Mouse (Mus musculus): ENCODE results near the gene Gm3435.
"Not testable (repeated sequence)": the region's sequence is repeated elsewhere in the genome, so short reads cannot be mapped to it uniquely, and the experiment has no call there.

Gene Gm3435

GRCm38 (mm10) chr17:15009706-15010413 is at the start of gene Gm3435:
TSS of gene Gm3435 (plus strand) at chr17:15010176.
- DNase-seq (ENCODE audit: extremely low spot score, low spot score), result not testable (repeated sequence)

GRCm38 (mm10) chr17:14960520-14960919 is 49.5 kb upstream of the Gm3435 start:
- peak; percentile 49 for DNase-seq (ENCODE audit: extremely low spot score, low spot score)

- DNase-seq (ENCODE audit: extremely low spot score, low spot score), result peak; percentile 66
Observed at GRCm38 (mm10) chr17:14960951-14961556, 48.9 kb upstream of the Gm3435 start, which contains the start of gene Phf10. TSS of gene Phf10 (minus strand) at chr17:14961273.

- DNase-seq (ENCODE audit: extremely low spot score, low spot score), result not testable (repeated sequence)
Observed at GRCm38 (mm10) chr17:14961557-14962154, 48.3 kb upstream of the Gm3435 start.

- DNase-seq (ENCODE audit: extremely low spot score, low spot score), result not testable (repeated sequence)
Observed at GRCm38 (mm10) chr17:14968373-14968913, 41.5 kb upstream of the Gm3435 start.

GRCm38 (mm10) chr17:14977718-14978361 is 32.1 kb upstream of the Gm3435 start:
- not testable (repeated sequence) for DNase-seq (ENCODE audit: extremely low spot score, low spot score)

- not testable (repeated sequence) for DNase-seq (ENCODE audit: extremely low spot score, low spot score)
Observed at GRCm38 (mm10) chr17:14978362-14979038, 31.5 kb upstream of the Gm3435 start, which contains the start of the genes 9030025P20Rik and Gm3417. TSS of gene 9030025P20Rik (plus strand) at chr17:14978468. TSS of gene Gm3417 (minus strand) at chr17:14978790.

- not testable (repeated sequence) for DNase-seq (ENCODE audit: extremely low spot score, low spot score)
Observed at GRCm38 (mm10) chr17:14990116-14990702, 19.8 kb upstream of the Gm3435 start.

GRCm38 (mm10) chr17:14992522-14993138 is 17.3 kb upstream of the Gm3435 start:
- not testable (repeated sequence) for DNase-seq (ENCODE audit: extremely low spot score, low spot score)

GRCm38 (mm10) chr17:14993139-14993832 is 16.7 kb upstream of the Gm3435 start:
- not testable (repeated sequence) for DNase-seq (ENCODE audit: extremely low spot score, low spot score)

- DNase-seq (ENCODE audit: extremely low spot score, low spot score), result not testable (repeated sequence)
Observed at GRCm38 (mm10) chr17:14994140-14994539, 15.8 kb upstream of the Gm3435 start.

- DNase-seq (ENCODE audit: extremely low spot score, low spot score), result not testable (repeated sequence)
Observed at GRCm38 (mm10) chr17:15000047-15000446, 9.9 kb upstream of the Gm3435 start.

GRCm38 (mm10) chr17:15009088-15009487 is 888 bp upstream of the Gm3435 start:
- DNase-seq (ENCODE audit: extremely low spot score, low spot score), result not testable (repeated sequence)

- DNase-seq (ENCODE audit: extremely low spot score, low spot score), result not testable (repeated sequence)
Observed at GRCm38 (mm10) chr17:15021503-15022220, 11.7 kb downstream of the Gm3435 start.

GRCm38 (mm10) chr17:15023878-15024492 is 14.0 kb downstream of the Gm3435 start:
- not testable (repeated sequence) for DNase-seq (ENCODE audit: extremely low spot score, low spot score)

GRCm38 (mm10) chr17:15024502-15025193 is 14.7 kb downstream of the Gm3435 start:
- not testable (repeated sequence) for DNase-seq (ENCODE audit: extremely low spot score, low spot score)

- not testable (repeated sequence) for DNase-seq (ENCODE audit: extremely low spot score, low spot score)
Observed at GRCm38 (mm10) chr17:15025513-15025912, 15.5 kb downstream of the Gm3435 start.

Measured in neural tube, embryonic 10.5 days (tissue).